Mouse (Mus musculus) CH12.LX (cell line): ENCODE data around the gene Miga2. TPM values are rescaled to one million over a fixed set of nuclear protein-coding genes. Genes with fewer than 3 reads are reported as not detected.

ENCODE experiments used
- DNase-seq: peaks from one replicate; pipeline ENCODE4 v3.0.0-alpha.2; 2013; ENCODE audit errors: extremely low read depth
- H3K27ac ChIP-seq: 2 replicates; pipeline ENCODE4 v1.5.1; 2012; ENCODE audit warnings: low read depth, mild to moderate bottlenecking, control low read depth, moderate library complexity; ENCODE audit not compliant: insufficient read depth
- H3K27me3 ChIP-seq: replicated peaks from 2 replicates; pipeline ENCODE3; 2012; ENCODE audit warnings: inconsistent platforms
- H3K36me3 ChIP-seq, 2 experiments: replicated peaks in 1 of 2; 2 replicates each; pipeline versions ENCODE3 to v1.6.1; 2012; ENCODE audit warnings: inconsistent platforms in 1 of 2, low read length in 1 of 2, mild to moderate bottlenecking in 1 of 2, mixed read lengths in 1 of 2, moderate library complexity in 1 of 2; ENCODE audit not compliant: control insufficient read depth in 1 of 2, insufficient read depth in 1 of 2
- H3K4me1 ChIP-seq, 2 experiments: 2 replicates each; pipeline ENCODE4 v1.6.1; 2012; ENCODE audit warnings: inconsistent platforms in 1 of 2, moderate library complexity in 1 of 2; ENCODE audit not compliant: insufficient read depth in 2 of 2, control insufficient read depth in 1 of 2
- H3K4me2 ChIP-seq: 2 replicates; pipeline ENCODE4 v1.6.1; 2012; ENCODE audit warnings: low read depth, mild to moderate bottlenecking, control low read depth; ENCODE audit not compliant: poor library complexity, insufficient read depth, severe bottlenecking
- H3K4me3 ChIP-seq, 3 experiments: fragments of 150-350 bp in 1 of 3; sonication (generic) in 1 of 3; replicated peaks in 1 of 3; 2 replicates each; pipeline versions ENCODE3 to v1.5.1; 2011 to 2012; ENCODE audit warnings: low read depth in 2 of 3, low read length in 2 of 3, mild to moderate bottlenecking in 2 of 3, moderate library complexity in 2 of 3, control low read depth in 1 of 3, improper control_type of control experiment in 1 of 3, inconsistent platforms in 1 of 3, mixed read lengths in 1 of 3; ENCODE audit not compliant: poor library complexity in 1 of 3
- H3K79me2 ChIP-seq: replicated peaks from 2 replicates; pipeline ENCODE4 v1.6.1; 2012; ENCODE audit warnings: mild to moderate bottlenecking, moderate library complexity; ENCODE audit not compliant: control insufficient read depth, poor library complexity, insufficient read depth, severe bottlenecking; ENCODE audit errors: extremely low read depth
- H3K9ac ChIP-seq: 2 replicates; pipeline ENCODE4 v1.6.1; 2012; ENCODE audit warnings: low read depth, mild to moderate bottlenecking, control low read depth, moderate library complexity; ENCODE audit not compliant: insufficient read depth
- H3K9me3 ChIP-seq: replicated peaks from 2 replicates; pipeline ENCODE3; 2012; ENCODE audit warnings: low read length, inconsistent platforms, mixed read lengths
- ETS1 ChIP-seq: conservative IDR thresholded peaks from 2 replicates; pipeline ENCODE4 v1.6.1; 2012; ENCODE audit warnings: low read depth, mild to moderate bottlenecking, inconsistent platforms, low read length, improper control_type of control experiment, moderate library complexity
- HCFC1 ChIP-seq: IDR thresholded peaks from 2 replicates; pipeline ENCODE4 v1.6.1; 2012; ENCODE audit warnings: low read depth, mild to moderate bottlenecking, inconsistent platforms, low read length, improper control_type of control experiment
- KAT2A ChIP-seq: IDR thresholded peaks from 2 replicates; pipeline ENCODE4 v1.6.1; 2012; ENCODE audit warnings: low read length, improper control_type of control experiment, inconsistent platforms; ENCODE audit not compliant: insufficient replicate concordance
- MEF2A ChIP-seq: IDR thresholded peaks from 2 replicates; pipeline ENCODE4 v1.6.1; 2014; ENCODE audit warnings: low read depth, mild to moderate bottlenecking, inconsistent platforms, low read length, improper control_type of control experiment, borderline replicate concordance
- NRF1 ChIP-seq: IDR thresholded peaks from 2 replicates; pipeline ENCODE4 v1.6.1; 2014; ENCODE audit warnings: low read depth, mild to moderate bottlenecking, inconsistent platforms, low read length, improper control_type of control experiment, moderate library complexity
- POLR2AphosphoS2 ChIP-seq: IDR thresholded peaks from 2 replicates; pipeline ENCODE4 v1.6.1; 2011; ENCODE audit warnings: low read depth, low read length, improper control_type of control experiment
- RCOR1 ChIP-seq: conservative IDR thresholded peaks from 2 replicates; pipeline ENCODE4 v1.6.1; 2012; ENCODE audit warnings: low read depth, mild to moderate bottlenecking, inconsistent platforms, low read length, improper control_type of control experiment
- TCF12 ChIP-seq: IDR thresholded peaks from 2 replicates; pipeline ENCODE4 v1.6.1; 2014; ENCODE audit warnings: low read depth, mild to moderate bottlenecking, inconsistent platforms, low read length, improper control_type of control experiment
- ZKSCAN1 ChIP-seq: IDR thresholded peaks from 2 replicates; pipeline ENCODE4 v1.6.1; 2012; ENCODE audit warnings: low read depth, inconsistent platforms, low read length, improper control_type of control experiment, borderline replicate concordance
- dilution Hi-C: fragments of 300-500 bp; cut with MboI; formaldehyde crosslinking; loops from 2 replicates; pipeline ENCODE4 v1.14.3; 2020; ENCODE audit warnings: low sequenced_read_pairs; ENCODE audit not compliant: extremely low pct_unique_long_range_greater_than_20kb, extremely low pct_ligation_motif_present
- in situ Hi-C: fragments of 300-500 bp; cut with MboI; formaldehyde crosslinking; loops from 3 replicates; pipeline ENCODE4 v1.14.3; 2019; ENCODE audit warnings: low sequenced_read_pairs, low pct_ligation_motif_present, low pct_unique_long_range_greater_than_20kb, mixed read lengths
- polyA plus RNA-seq: library from polyadenylated mRNA; unstranded; fragments of >175 nt; gene quantifications from 2 replicates; pipeline ENCODE4 v1.2.1, GENCODE M21; 2012; ENCODE audit warnings: low read depth; ENCODE audit not compliant: insufficient read length
- total RNA-seq, 2 experiments: library from RNA; depleted of rRNA; stranded (reverse); fragments of 300-350 nt in 1 of 2; fragments of >200 nt in 1 of 2; gene quantifications; 2 replicates each; pipeline ENCODE4 v1.2.3; 2012 to 2014

Miga2 gene
- total and polyA plus RNA-seq, 3 experiments = 9.2 to 11.2 (median 9.4) TPM

- Histone ChIP-seq H3K27me3 (no peaks in the 10 kb centered on the region), H3K4me3 (no peak overlapping the region), H3K9ac (no peak overlapping the region), H3K4me1 (no peaks in the 10 kb centered on the region), H3K36me3 (peaks cover 70 to 93% of the 10 kb centered on the region in 2 experiments), H3K79me2 (no peaks in the 10 kb centered on the region), H3K9me3 (no peaks in the 10 kb centered on the region), H3K27ac (no peak overlapping the region), H3K4me2 (no peak overlapping the region)
- dilution Hi-C loops = no loop called here
- in situ Hi-C loops = no loop called here
- TF ChIP-seq MEF2A (no peak), NRF1 (0 out of 2 replicates have a peak, but pooled peaks have one; percentile 36)
- DNase-seq = no peak
Observed at GRCm38 (mm10) chr2:30323111-30323510, 40.9 kb upstream of the Miga2 start.

GRCm38 (mm10) chr2:30325296-30325695, 38.7 kb upstream of the Miga2 start:
- H3K9ac ChIP-seq = no peak overlapping the region
- no peaks in the 10 kb centered on the region for H3K4me1 ChIP-seq
- H3K4me3 ChIP-seq = no peak overlapping the region
- no peak overlapping the region for H3K4me2 ChIP-seq
- no peak overlapping the region for H3K27ac ChIP-seq
- dilution Hi-C loops = no loop called here
- no peaks in the 10 kb centered on the region for H3K79me2 ChIP-seq
- H3K27me3 ChIP-seq = no peaks in the 10 kb centered on the region
- no peaks in the 10 kb centered on the region for H3K9me3 ChIP-seq
- no peak for DNase-seq
- peaks cover 75 to 97% of the 10 kb centered on the region in 2 experiments for H3K36me3 ChIP-seq
- TF ChIP-seq NRF1 (no peak), POLR2AphosphoS2 (no peak)
- TF ChIP-seq, all 38 proteins: peak for 0
- in situ Hi-C loops = no loop called here

- no peak overlapping the region for H3K9ac ChIP-seq
- no peak overlapping the region for H3K27ac ChIP-seq
- in situ Hi-C loops (no loop called here), dilution Hi-C loops (no loop called here)
- no peaks in the 10 kb centered on the region for H3K4me1 ChIP-seq
- H3K9me3 ChIP-seq = no peaks in the 10 kb centered on the region
- no peak overlapping the region for H3K4me3 ChIP-seq
- H3K27me3 ChIP-seq = no peaks in the 10 kb centered on the region
- TF ChIP-seq RCOR1 (no peak), HCFC1 (no peak), KAT2A (no peak), ZKSCAN1 (no peak), TCF12 (no peak), ETS1 (no peak)
- H3K79me2 ChIP-seq = no peaks in the 10 kb centered on the region
- peaks cover 70 to 97% of the 10 kb centered on the region in 2 experiments for H3K36me3 ChIP-seq
- no peak overlapping the region for H3K4me2 ChIP-seq
- no peak for DNase-seq
Observed at GRCm38 (mm10) chr2:30327276-30327675, 36.8 kb upstream of the Miga2 start.
